Mouse (Mus musculus): ENCODE measurements around the gene Tcf3. TPM values are rescaled to one million over a fixed set of nuclear protein-coding genes. Genes with fewer than 3 reads are reported as not detected.
A peak's percentile ranks its signal among the peaks of the same experiment; 100 is the strongest.

Tcf3 gene
- polyA plus RNA-seq, 1 experiment from 2014 or later: 191 TPM

GRCm38 (mm10) chr10:80386735-80387471, 46.5 kb downstream of the Tcf3 start:
- H3K27ac ChIP-seq: peak overlapping the region; percentile 98
- no peaks in the 10 kb centered on the region for H3K27me3 ChIP-seq (ENCODE audit: insufficient read depth, poor library complexity, severe bottlenecking)
- no peaks in the 10 kb centered on the region for H3K9me3 ChIP-seq
- WGBS: under 1% methylated on average over 94 of the region's 94 CpGs
- peak; percentile 35 for DNase-seq (ENCODE audit: low spot score)
- peaks cover 44% of the 10 kb centered on the region for H3K4me1 ChIP-seq (replicated peaks)
- H3K36me3 ChIP-seq: peaks cover 60% of the 10 kb centered on the region
- peak overlapping the region; percentile 97 for H3K4me3 ChIP-seq

- peak overlapping the region; percentile 97 for H3K4me3 ChIP-seq
- H3K9me3 ChIP-seq: no peaks in the 10 kb centered on the region
- no peaks in the 10 kb centered on the region for H3K27me3 ChIP-seq (ENCODE audit: insufficient read depth, poor library complexity, severe bottlenecking)
- H3K36me3 ChIP-seq: peaks cover 60% of the 10 kb centered on the region
- peaks cover 49% of the 10 kb centered on the region for H3K4me1 ChIP-seq (replicated peaks)
- WGBS: under 1% methylated on average over 34 of the region's 34 CpGs
- peak overlapping the region; percentile 98 for H3K27ac ChIP-seq
- peak; percentile 84 for DNase-seq (ENCODE audit: low spot score)
Measured at GRCm38 (mm10) chr10:80385811-80386734, 47.4 kb downstream of the Tcf3 start.

GRCm38 (mm10) chr10:80385310-80385709, 48.1 kb downstream of the Tcf3 start:
- Histone ChIP-seq H3K27ac (peak overlapping the region; percentile 98), H3K36me3 (peaks cover 60% of the 10 kb centered on the region), H3K4me1 (replicated peaks) (peaks cover 52% of the 10 kb centered on the region), H3K27me3 (ENCODE audit: insufficient read depth, poor library complexity, severe bottlenecking) (no peaks in the 10 kb centered on the region), H3K9me3 (no peaks in the 10 kb centered on the region), H3K4me3 (peak overlapping the region; percentile 97)
- no peak for DNase-seq (ENCODE audit: low spot score)
- WGBS: 20% methylated on average over 7 of the region's 7 CpGs

GRCm38 (mm10) chr10:80384709-80385108, 48.7 kb downstream of the Tcf3 start:
- Histone ChIP-seq H3K36me3 (peaks cover 60% of the 10 kb centered on the region), H3K4me1 (replicated peaks) (peaks cover 52% of the 10 kb centered on the region)
- 81% methylated on average over 7 of the region's 7 CpGs for WGBS

GRCm38 (mm10) chr10:80384115-80384639, 49.3 kb downstream of the Tcf3 start:
- DNase-seq (ENCODE audit: low spot score): no peak
- H3K36me3 ChIP-seq: peaks cover 64% of the 10 kb centered on the region
- no peaks in the 10 kb centered on the region for H3K9me3 ChIP-seq
- peak overlapping the region; percentile 98; the same call in 1 of the 2 replicates for H3K27ac ChIP-seq
- H3K4me1 ChIP-seq (replicated peaks): peaks cover 52% of the 10 kb centered on the region
- no peaks in the 10 kb centered on the region for H3K27me3 ChIP-seq (ENCODE audit: insufficient read depth, poor library complexity, severe bottlenecking)
- peak overlapping the region; percentile 97 for H3K4me3 ChIP-seq
- WGBS: 90% methylated on average over 4 of the region's 4 CpGs

More at GRCm38 (mm10) chr10:80384709-80385108, 48.7 kb downstream of the Tcf3 start:
- H3K4me3 ChIP-seq: peak overlapping the region; percentile 97
- DNase-seq (ENCODE audit: low spot score): no peak
- H3K27me3 ChIP-seq (ENCODE audit: insufficient read depth, poor library complexity, severe bottlenecking): no peaks in the 10 kb centered on the region
- H3K9me3 ChIP-seq: no peaks in the 10 kb centered on the region
- peak overlapping the region; percentile 98 for H3K27ac ChIP-seq

- DNase-seq (ENCODE audit: low spot score): no peak
- Histone ChIP-seq H3K4me1 (replicated peaks) (peaks cover 50% of the 10 kb centered on the region), H3K27me3 (ENCODE audit: insufficient read depth, poor library complexity, severe bottlenecking) (no peaks in the 10 kb centered on the region), H3K27ac (peak overlapping the region; percentile 18; the same call in 1 of the 2 replicates), H3K36me3 (peaks cover 66% of the 10 kb centered on the region), H3K9me3 (no peaks in the 10 kb centered on the region), H3K4me3 (peak overlapping the region; percentile 97)
- WGBS: 69% methylated on average over 4 of the region's 4 CpGs
Measured at GRCm38 (mm10) chr10:80383431-80383830, 50.0 kb downstream of the Tcf3 start.

GRCm38 (mm10) chr10:80382641-80383365, 50.6 kb downstream of the Tcf3 start:
- H3K27me3 ChIP-seq (ENCODE audit: insufficient read depth, poor library complexity, severe bottlenecking): no peaks in the 10 kb centered on the region
- DNase-seq (ENCODE audit: low spot score): no peak
- H3K27ac ChIP-seq: peak overlapping the region; percentile 18; the same call in 1 of the 2 replicates
- H3K9me3 ChIP-seq: no peaks in the 10 kb centered on the region
- H3K4me1 ChIP-seq (replicated peaks): peaks cover 44% of the 10 kb centered on the region
- peak overlapping the region; percentile 97; the same call in 1 of the 2 replicates for H3K4me3 ChIP-seq
- WGBS: 94% methylated on average over 7 of the region's 7 CpGs
- peaks cover 66% of the 10 kb centered on the region for H3K36me3 ChIP-seq

GRCm38 (mm10) chr10:80377716-80378115, 55.7 kb downstream of the Tcf3 start:
- peaks cover 37% of the 10 kb centered on the region for H3K36me3 ChIP-seq
- DNase-seq (ENCODE audit: low spot score): no peak
- no peak overlapping the region for H3K27ac ChIP-seq
- H3K4me3 ChIP-seq: no peak overlapping the region
- 49% methylated on average over 10 of the region's 10 CpGs for WGBS
- H3K4me1 ChIP-seq (replicated peaks): peaks cover 12% of the 10 kb centered on the region
- peaks cover 4% of the 10 kb centered on the region; the same call in 1 of the 2 replicates for H3K27me3 ChIP-seq (ENCODE audit: insufficient read depth, poor library complexity, severe bottlenecking)
- H3K9me3 ChIP-seq: no peaks in the 10 kb centered on the region

GRCm38 (mm10) chr10:80376160-80376559, 57.3 kb downstream of the Tcf3 start:
- H3K4me1 ChIP-seq (replicated peaks): peaks cover 23% of the 10 kb centered on the region
- DNase-seq (ENCODE audit: low spot score): peak; percentile 95
- H3K27me3 ChIP-seq (ENCODE audit: insufficient read depth, poor library complexity, severe bottlenecking): peaks cover 8% of the 10 kb centered on the region; the same call in 1 of the 2 replicates
- no peaks in the 10 kb centered on the region for H3K9me3 ChIP-seq
- no peak overlapping the region for H3K4me3 ChIP-seq
- 1% methylated on average over 7 of the region's 7 CpGs for WGBS
- no peak overlapping the region for H3K27ac ChIP-seq
- H3K36me3 ChIP-seq: peaks cover 22% of the 10 kb centered on the region

GRCm38 (mm10) chr10:80374063-80374462, 59.4 kb downstream of the Tcf3 start:
- Histone ChIP-seq H3K36me3 (peaks cover under 1% of the 10 kb centered on the region; the same call in 1 of the 2 replicates), H3K4me3 (no peak overlapping the region), H3K9me3 (no peaks in the 10 kb centered on the region), H3K27ac (no peak overlapping the region), H3K27me3 (ENCODE audit: insufficient read depth, poor library complexity, severe bottlenecking) (peaks cover 8% of the 10 kb centered on the region; the same call in 1 of the 2 replicates), H3K4me1 (replicated peaks) (peaks cover 21% of the 10 kb centered on the region)
- 22% methylated on average over 6 of the region's 6 CpGs for WGBS
- DNase-seq (ENCODE audit: low spot score): peak; percentile 65

- H3K27ac ChIP-seq: no peak overlapping the region
- H3K4me3 ChIP-seq: no peak overlapping the region
- DNase-seq (ENCODE audit: low spot score): no peak
- no peaks in the 10 kb centered on the region for H3K36me3 ChIP-seq
- 80% methylated on average over 6 of the region's 6 CpGs for WGBS
- peaks cover 5% of the 10 kb centered on the region; the same call in 1 of the 2 replicates for H3K9me3 ChIP-seq
- H3K27me3 ChIP-seq (ENCODE audit: insufficient read depth, poor library complexity, severe bottlenecking): peaks cover 15% of the 10 kb centered on the region
- H3K4me1 ChIP-seq (replicated peaks): peaks cover 18% of the 10 kb centered on the region
Measured at GRCm38 (mm10) chr10:80372706-80373105, 60.7 kb downstream of the Tcf3 start.

- peaks cover 5% of the 10 kb centered on the region; the same call in 1 of the 2 replicates for H3K9me3 ChIP-seq
- 53% methylated on average over 9 of the region's 9 CpGs for WGBS
- H3K27ac ChIP-seq: peak overlapping the region; percentile 13
- DNase-seq (ENCODE audit: low spot score): no peak
- peaks cover 18% of the 10 kb centered on the region for H3K4me1 ChIP-seq (replicated peaks)
- no peaks in the 10 kb centered on the region for H3K36me3 ChIP-seq
- H3K4me3 ChIP-seq: peak overlapping the region; percentile 37
- H3K27me3 ChIP-seq (ENCODE audit: insufficient read depth, poor library complexity, severe bottlenecking): peaks cover 22% of the 10 kb centered on the region
Measured at GRCm38 (mm10) chr10:80371983-80372382, 61.5 kb downstream of the Tcf3 start.

Measured in hindbrain, embryonic 10.5 days (tissue).